Mouse (Mus musculus) spleen, adult 2 months (tissue): ENCODE measurements around the gene Lrrk1. TPM values are rescaled to one million over a fixed set of nuclear protein-coding genes. Genes with fewer than 3 reads are reported as not detected.

Source experiments
- DNase-seq, 2 experiments: peaks; one replicate each; pipeline versions ENCODE4 v3.0.0 to v3.0.0-alpha.2; 2012 to 2021; ENCODE audit warnings: low spot score in 2 of 2, low read depth in 1 of 2
- H3K27ac ChIP-seq: fragments of 200-500 bp; 2 replicates; pipeline ENCODE4 v1.5.1; 2012; ENCODE audit warnings: low read length, inconsistent platforms; ENCODE audit not compliant: insufficient read depth
- H3K27me3 ChIP-seq: fragments of 200-500 bp; 2 replicates; pipeline ENCODE4 v1.6.1; 2012; ENCODE audit warnings: mild to moderate bottlenecking, moderate library complexity, low read length, inconsistent platforms; ENCODE audit not compliant: control insufficient read depth, insufficient read depth
- H3K36me3 ChIP-seq: fragments of 200-500 bp; 2 replicates; pipeline ENCODE4 v1.6.1; 2012; ENCODE audit warnings: mild to moderate bottlenecking, low read length, inconsistent platforms; ENCODE audit not compliant: control insufficient read depth, insufficient read depth
- H3K4me1 ChIP-seq: fragments of 200-500 bp; 2 replicates; pipeline ENCODE4 v1.6.1; 2011; ENCODE audit warnings: inconsistent platforms; ENCODE audit not compliant: control insufficient read depth, insufficient read depth, insufficient read length
- H3K4me3 ChIP-seq: fragments of 200-500 bp; 2 replicates; pipeline ENCODE4 v1.5.1; 2011; ENCODE audit warnings: mild to moderate bottlenecking, inconsistent platforms; ENCODE audit not compliant: insufficient read depth, insufficient read length; ENCODE audit errors: extremely low read depth
- CTCF ChIP-seq: fragments of 200-500 bp; IDR thresholded peaks from 2 replicates; pipeline ENCODE4 v1.5.1; 2011; ENCODE audit warnings: mild to moderate bottlenecking, inconsistent platforms; ENCODE audit not compliant: insufficient read depth, insufficient read length, insufficient replicate concordance; ENCODE audit errors: extremely low read depth
- POLR2A ChIP-seq: fragments of 200-500 bp; IDR thresholded peaks from 2 replicates; pipeline ENCODE4 v1.6.1; 2011; ENCODE audit warnings: low read depth, low read length, inconsistent platforms
- WGBS: fragments of 180-500 bp; shearing (Covaris S2); methylation state at CpG from one replicate; pipeline ENCODE4 v1.1.7; 2018; 5-methylcytosine and 5-hydroxymethylcytosine counted together
- polyA plus RNA-seq: library from polyadenylated mRNA; depleted of rRNA; stranded (reverse); fragments of >200 nt; gene quantifications from 2 replicates; pipeline ENCODE4 v1.2.3, GENCODE M21; 2012

Lrrk1 gene
- polyA plus RNA-seq, 1 experiment = 45.8 TPM

DNA sequence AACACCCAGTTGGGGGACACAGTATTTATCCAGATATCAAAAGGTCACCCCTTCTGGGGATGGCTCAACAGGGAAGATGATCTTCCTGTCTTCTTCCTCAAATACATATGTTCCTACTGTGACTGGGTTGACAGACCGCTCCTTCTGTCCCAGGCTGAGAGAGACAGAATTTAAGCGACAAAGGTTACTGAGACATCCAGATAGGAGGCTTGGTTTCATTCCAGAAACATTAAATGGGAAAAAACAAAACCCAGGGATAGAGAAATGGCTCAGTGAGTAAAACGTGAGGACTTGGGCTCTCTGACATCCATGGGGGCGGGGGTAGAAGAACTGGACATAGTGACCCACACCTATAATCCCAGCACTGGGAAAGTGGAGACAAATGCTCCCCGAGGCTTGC is 14.7 kb upstream of the Lrrk1 start:
- WGBS = 88% methylated on average over 5 of the region's 5 CpGs
- Histone ChIP-seq H3K27me3 (no peaks in the 10 kb centered on the region), H3K4me3 (no peak overlapping the region), H3K4me1 (no peaks in the 10 kb centered on the region), H3K27ac (no peak overlapping the region), H3K36me3 (no peaks in the 10 kb centered on the region)
- TF ChIP-seq POLR2A = no peak
- no peak for TF ChIP-seq CTCF
- DNase-seq = no peak

DNA sequence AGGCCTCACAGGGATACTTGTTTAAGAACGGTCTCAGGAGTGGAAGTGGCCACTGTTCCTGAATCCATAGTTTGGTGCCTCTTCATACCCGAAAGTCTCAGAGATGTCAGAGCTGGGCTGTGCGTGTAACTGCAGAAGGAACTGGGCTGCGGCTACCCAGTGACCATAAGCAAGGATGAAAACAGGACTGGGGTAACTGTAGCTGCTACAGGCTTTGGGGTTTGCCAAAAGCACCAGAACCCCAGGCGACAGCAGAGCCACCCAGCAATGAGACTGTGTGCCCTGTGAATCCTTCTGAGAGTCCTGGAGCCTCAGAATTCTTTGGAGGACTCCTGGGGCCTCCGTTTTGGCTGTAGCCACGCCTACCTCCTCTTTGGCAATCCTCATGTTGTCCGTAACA is 13.5 kb upstream of the Lrrk1 start:
- Histone ChIP-seq H3K27ac (no peak overlapping the region), H3K4me3 (no peak overlapping the region), H3K36me3 (no peaks in the 10 kb centered on the region), H3K27me3 (no peaks in the 10 kb centered on the region), H3K4me1 (no peaks in the 10 kb centered on the region)
- TF ChIP-seq POLR2A = no peak
- WGBS = 83% methylated on average over 8 of the region's 8 CpGs
- DNase-seq = no peak

DNA sequence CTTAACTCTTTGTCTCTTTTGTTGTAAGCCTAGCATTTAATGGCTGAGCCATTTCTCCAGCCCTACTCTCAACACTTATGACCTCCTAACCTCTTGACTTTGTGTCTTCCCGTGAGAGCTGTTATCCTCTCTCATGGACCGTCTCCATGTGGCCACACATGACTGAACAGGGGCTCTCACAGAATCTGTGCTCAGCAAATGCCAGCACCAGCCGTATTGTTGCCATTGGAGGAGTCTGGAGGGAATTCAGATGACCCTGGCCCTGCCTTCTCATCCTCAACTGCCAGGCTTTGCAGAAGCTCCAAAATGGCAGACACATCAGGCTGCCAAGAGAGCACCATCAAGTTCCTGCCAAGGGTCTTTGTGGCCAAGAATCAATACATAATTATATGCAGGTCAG is 9.1 kb upstream of the Lrrk1 start:
- 75% methylated on average over 3 of the region's 3 CpGs for WGBS
- Histone ChIP-seq H3K36me3 (no peaks in the 10 kb centered on the region), H3K27me3 (no peaks in the 10 kb centered on the region), H3K27ac (no peak overlapping the region), H3K4me1 (no peaks in the 10 kb centered on the region), H3K4me3 (no peak overlapping the region)
- TF ChIP-seq CTCF = no peak
- TF ChIP-seq POLR2A = no peak
- DNase-seq = no peak

DNA sequence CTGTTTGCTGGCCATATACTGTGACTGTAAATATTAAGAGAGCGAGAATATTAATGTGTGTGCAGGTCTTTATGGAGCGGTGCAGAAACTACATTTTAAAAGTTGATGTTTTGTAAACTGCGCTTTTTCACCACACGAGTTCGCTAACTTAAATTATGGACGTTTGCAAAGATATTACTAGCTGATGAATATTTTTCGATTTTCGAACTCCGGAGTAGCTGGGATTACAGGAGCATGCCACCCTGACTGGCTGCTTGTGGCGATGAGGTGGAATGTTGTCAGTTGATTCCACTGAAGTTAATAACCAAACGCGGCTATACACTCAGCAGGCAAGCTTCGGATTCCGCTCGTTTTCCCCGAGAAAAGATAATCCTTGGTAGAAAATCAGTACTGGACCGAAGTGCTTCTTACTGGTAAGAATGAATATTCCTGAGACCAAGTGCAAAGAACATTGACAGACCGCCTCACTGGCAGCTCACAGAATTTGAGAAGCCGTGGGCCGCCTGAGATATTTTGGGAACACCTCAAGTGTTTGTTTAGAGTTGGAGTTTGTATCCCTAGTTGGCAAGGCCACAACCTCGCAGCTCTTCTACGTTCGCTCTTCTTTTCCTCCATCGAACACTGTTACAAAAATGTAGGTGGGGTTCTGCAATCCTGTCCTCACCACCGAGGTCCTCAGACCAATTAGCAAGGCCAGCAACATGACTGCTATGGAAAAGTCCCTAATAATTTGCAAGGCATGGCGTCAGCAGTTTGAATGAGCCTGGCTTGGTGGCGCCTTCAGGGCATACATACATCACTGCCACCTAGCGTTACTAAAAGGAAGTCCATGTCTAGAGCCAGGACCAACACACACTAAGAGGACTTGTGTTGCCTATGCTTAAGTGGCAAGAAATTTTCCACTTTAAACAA is 727 bp upstream of the Lrrk1 start:
- H3K27me3 ChIP-seq = no peaks in the 10 kb centered on the region; the same call in 1 of the 2 replicates
- H3K4me1 ChIP-seq = peaks cover 10% of the 10 kb centered on the region
- 13% methylated on average over 28 of the region's 28 CpGs for WGBS
- DNase-seq = peak; percentile 56 to 61
- TF ChIP-seq CTCF (peak; percentile 70; the same call in 1 of the 2 replicates), POLR2A (no peak; the same call in 1 of the 2 replicates)
- H3K27ac ChIP-seq = peak overlapping the region; percentile 87; the same call in 1 of the 2 replicates
- peak overlapping the region; percentile 90 for H3K4me3 ChIP-seq
- no peaks in the 10 kb centered on the region for H3K36me3 ChIP-seq

DNA sequence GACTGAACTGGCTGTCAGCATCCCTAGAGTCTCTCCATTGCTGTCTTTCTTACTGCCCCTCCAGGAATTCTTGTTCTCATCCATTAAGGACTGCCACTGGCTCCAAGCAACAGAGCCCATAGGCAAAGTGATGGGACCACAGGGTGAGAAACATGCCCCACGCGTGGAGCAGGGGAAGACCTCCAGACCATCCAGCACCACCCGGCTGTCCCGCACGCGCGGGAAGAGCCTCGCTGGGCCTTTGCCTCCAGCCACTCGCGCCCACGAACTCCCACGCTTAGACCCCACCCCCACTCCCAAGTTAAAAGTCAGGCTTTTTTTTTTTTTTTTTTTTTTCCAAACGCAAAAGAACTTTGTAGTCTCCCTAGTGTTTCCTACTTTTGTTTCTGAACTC is 734 bp downstream of the Lrrk1 start:
- no peak for DNase-seq
- Histone ChIP-seq H3K27ac (peak overlapping the region; percentile 87), H3K27me3 (no peaks in the 10 kb centered on the region; the same call in 1 of the 2 replicates), H3K4me3 (peak overlapping the region; percentile 90), H3K36me3 (no peaks in the 10 kb centered on the region), H3K4me1 (peaks cover 16% of the 10 kb centered on the region)
- TF ChIP-seq CTCF (no peak), POLR2A (no peak)
- 6% methylated on average over 13 of the region's 13 CpGs for WGBS

DNA sequence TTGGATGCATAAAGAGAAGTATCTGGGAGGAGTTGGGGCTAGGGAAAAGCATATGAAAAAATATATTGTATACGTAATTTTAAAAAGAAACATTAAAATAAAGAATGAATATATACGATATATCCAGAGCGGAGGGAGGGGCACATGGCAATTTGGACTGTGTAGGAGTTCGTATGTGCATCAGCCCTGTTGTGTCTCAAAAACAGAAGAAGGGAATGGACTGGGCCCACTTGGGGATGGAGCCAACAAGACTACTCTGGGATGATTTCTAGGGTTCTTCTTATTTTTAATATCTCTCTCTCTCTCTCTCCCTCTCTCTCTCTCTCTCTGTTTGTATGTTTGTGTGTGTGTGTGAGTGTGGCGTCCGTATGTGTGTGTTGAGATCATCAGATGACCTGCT is 1.7 kb downstream of the Lrrk1 start:
- no peak for DNase-seq
- H3K4me3 ChIP-seq = no peak overlapping the region
- 91% methylated on average over 6 of the region's 6 CpGs for WGBS
- no peaks in the 10 kb centered on the region; the same call in 1 of the 2 replicates for H3K36me3 ChIP-seq
- TF ChIP-seq POLR2A = no peak
- no peak for TF ChIP-seq CTCF
- peaks cover 13% of the 10 kb centered on the region for H3K4me1 ChIP-seq
- no peaks in the 10 kb centered on the region; the same call in 1 of the 2 replicates for H3K27me3 ChIP-seq
- no peak overlapping the region for H3K27ac ChIP-seq

DNA sequence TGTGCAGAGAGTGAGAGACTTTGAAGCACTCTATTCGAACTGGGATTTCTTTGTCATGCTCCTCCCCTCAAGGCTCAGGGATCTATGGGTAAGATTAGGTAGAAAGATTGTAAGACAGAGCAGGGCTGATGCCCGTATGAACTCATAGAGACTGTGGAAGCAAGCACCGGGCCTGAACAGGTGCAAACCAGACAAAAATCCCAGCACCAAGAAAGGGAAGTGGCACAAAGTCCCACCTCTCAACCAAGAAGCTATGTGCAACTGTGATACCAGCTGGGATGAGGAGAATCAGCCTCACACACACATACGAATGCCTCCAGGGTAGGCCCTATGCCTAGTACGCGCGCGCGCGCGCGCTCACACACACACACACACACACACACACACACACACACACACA is 2.3 kb downstream of the Lrrk1 start:
- Histone ChIP-seq H3K27me3 (no peaks in the 10 kb centered on the region; the same call in 1 of the 2 replicates), H3K4me3 (no peak overlapping the region), H3K4me1 (peaks cover 13% of the 10 kb centered on the region), H3K27ac (no peak overlapping the region), H3K36me3 (peaks cover under 1% of the 10 kb centered on the region; the same call in 1 of the 2 replicates)
- TF ChIP-seq POLR2A (no peak), CTCF (no peak)
- no peak for DNase-seq
- 76% methylated on average over 12 of the region's 12 CpGs for WGBS
